Mouse (Mus musculus) gastrocnemius, adult 8-10 months (tissue): Measurements from ENCODE around the gene Ccl7. TPM values are rescaled to one million over a fixed set of nuclear protein-coding genes. Genes with fewer than 3 reads are reported as not detected.
A peak's percentile ranks its signal among the peaks of the same experiment; 100 is the strongest.

Source experiments
- DNase-seq, 2 experiments: peaks; one replicate each; pipeline ENCODE4 v3.0.0; 2022; ENCODE audit warnings: low spot score in 2 of 2
- total RNA-seq, 4 experiments: library from RNA; stranded (reverse); gene quantifications; 2 replicates each; pipeline ENCODE4 v1.2.4; 2022

The Ccl7 gene
- under 1 TPM in 1 of 4 experiments, not detected in 3; 0.56 TPM for total RNA-seq

DNA sequence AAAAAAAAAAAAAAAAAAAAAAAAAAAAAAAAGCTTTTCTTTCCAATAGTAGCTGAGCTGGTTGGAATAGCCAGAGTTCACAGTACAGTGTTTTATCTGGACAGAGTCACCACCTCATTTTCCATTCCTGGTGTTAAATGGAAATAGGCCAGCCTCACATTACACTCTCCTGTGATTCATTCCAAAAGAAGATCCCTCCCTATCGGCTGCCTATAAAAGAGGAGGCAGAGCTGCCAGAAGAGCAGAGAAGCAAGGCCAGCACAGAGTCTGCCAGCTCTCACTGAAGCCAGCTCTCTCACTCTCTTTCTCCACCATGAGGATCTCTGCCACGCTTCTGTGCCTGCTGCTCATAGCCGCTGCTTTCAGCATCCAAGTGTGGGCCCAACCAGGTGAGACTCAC is at the start of gene Ccl7:
Gene Ccl7, plus strand, starts transcription at position 242 of the 400 bp plus-strand sequence.
- DNase-seq, result peak; percentile 39 to 52

DNA sequence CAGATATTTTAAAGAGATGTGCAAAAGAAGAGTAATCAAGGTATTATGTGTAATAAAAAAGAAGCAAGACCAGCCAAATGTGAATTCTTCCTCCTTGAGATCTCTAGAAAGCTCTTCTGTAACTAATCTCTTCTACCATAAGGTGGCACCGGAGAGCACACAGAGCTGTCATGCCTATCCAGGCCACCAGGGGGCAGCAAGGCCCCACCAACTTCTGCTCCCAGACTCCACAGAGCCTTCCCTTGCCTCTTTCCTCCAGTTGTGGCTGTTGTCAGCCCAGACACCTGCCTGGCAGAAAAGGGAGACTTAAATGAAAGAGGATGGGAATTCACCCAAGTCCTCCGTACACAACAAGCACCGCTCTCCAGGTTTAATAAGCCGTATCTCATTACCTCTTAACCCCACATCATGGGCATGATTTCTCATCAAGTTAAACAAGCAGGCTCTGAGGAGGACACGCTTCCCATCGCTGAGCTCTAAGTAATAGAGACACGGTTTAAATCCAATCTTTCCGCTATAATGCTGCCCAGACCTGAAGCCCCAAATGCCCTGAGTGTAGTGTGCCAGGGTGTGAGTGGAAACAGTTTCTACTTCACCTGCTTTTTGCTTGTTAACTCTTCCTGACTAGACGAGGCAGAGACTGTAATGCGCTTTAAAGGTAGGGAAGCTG is 49.2 kb upstream of the Ccl7 start:
- DNase-seq, result peak; percentile 46 to 62

DNA sequence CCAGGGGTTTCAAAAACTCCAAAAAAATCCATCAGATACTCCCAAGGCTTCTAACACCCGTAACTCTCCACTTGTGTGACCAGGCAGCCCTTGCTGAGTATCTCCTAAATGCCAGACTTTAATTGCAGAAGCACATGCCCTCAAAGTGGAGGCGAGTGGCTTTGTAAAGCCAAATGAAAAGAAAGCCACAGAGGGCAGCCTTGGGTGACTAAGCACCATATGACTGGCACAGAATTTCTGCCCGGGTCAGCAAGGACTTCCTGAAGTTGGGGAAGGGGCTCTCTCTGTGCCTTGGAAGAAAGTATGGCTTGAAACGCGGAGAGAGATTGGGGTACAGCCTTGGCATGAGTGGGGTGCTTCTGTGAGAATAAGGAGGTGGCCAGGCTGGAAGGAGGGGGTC is 48.4 kb upstream of the Ccl7 start:
- DNase-seq, result no peak

DNA sequence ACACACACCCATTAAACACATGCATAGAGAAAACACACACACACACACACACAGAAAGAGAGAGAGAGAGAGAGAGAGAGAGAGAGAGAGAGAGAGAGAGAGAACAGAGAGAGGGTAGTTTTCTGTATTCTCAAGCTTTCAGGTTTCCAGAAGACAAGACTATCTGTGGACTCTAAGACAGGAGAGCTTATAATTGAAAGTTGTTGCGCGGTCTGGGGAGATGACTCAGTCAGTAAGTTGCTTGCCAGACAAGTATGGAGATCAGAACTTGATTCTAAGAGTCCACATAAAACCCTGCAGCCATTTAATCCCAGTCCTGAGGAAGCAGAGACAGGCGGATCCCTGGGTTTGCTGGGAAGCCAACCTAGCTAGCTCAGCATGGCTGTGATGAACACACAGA is 46.9 kb upstream of the Ccl7 start:
- no peak for DNase-seq

DNA sequence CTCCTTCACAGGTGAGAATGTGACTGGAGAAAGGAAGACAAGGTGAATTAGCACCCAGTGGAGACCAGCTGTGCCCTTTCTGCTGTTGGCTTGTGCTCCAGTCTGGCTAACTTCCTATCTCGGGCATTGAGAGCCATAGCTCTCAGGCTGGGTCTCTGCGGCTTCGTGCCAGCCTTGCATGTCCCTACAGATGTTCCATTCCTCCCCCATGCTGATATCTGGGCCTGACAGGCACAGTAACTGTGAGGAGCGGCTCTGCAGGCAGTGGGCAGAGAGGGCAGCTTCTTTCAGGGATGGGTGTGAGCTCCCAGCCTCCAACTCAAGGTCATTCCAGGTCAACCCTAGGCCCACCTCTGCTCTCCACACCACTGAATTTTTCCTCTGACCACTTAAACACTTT is 46.0 kb upstream of the Ccl7 start:
- no peak for DNase-seq

DNA sequence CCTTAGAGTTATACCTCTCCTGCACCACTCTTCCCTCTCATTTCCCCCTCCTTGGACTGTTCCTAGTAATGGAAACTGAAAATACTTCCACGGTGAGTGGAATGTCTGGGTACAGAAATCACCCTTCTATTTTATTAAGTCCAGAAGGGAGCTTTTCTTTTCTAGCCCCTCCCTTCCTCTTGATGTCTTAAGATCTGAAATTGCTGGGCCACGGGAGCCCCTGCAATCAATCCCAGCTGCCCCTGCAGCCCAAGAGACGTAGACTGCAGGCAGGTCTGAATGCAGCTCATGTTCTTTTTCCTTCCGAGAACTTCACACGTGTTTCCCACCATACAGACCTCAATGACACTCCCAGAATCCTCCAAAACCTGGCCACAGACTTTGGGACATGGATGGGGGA is 44.9 kb upstream of the Ccl7 start:
- no peak for DNase-seq

DNA sequence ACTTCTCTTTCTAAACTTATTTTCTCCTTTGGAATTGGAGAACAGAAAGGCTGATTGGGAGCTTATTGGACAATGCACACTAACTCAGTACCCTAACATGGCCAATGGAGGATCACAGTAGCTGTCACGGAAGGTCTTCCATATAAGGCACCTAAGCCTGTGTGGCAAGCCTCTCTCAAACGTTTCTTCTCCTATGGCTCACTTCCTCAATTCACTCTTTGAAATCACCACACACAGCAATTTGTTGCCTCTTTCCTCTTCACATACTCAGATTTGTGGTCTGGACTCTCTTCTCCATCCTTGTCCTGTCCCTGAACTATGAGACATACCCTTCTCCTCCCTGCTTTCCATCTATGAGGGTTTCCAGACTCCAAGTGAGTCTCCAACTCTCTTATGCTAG is 40.7 kb upstream of the Ccl7 start:
- no peak for DNase-seq

DNA sequence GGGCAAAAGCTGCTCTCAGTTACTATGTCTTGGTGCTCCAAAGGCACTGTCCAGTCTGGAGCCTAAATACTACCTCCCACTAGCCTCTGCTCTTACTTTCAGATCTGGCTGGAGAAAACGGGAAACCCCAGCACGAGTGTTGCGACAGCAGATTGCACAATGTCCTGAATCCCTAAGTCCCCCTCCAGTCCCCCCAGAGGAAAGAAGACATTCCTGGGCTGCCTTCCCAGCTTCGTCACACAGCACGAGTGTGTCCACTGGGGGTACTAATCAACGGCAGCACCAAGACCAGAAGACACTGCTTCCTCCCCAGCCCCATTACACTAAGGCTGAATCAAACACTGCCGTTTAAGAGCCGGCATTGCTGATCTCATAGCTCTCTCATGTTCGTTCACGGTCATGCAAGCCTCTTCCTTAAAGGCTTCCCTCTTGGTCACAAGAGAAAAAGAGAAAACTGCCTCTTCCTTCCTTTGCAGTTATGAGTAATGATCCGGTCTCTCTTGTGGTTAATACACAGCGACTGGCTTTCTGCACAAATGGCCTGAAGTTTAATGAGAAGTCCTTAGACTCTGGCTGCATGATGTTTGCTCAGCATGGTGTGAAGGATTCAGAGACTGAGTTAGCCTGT is 38.6 kb upstream of the Ccl7 start:
- peak; percentile 62 to 69 for DNase-seq

DNA sequence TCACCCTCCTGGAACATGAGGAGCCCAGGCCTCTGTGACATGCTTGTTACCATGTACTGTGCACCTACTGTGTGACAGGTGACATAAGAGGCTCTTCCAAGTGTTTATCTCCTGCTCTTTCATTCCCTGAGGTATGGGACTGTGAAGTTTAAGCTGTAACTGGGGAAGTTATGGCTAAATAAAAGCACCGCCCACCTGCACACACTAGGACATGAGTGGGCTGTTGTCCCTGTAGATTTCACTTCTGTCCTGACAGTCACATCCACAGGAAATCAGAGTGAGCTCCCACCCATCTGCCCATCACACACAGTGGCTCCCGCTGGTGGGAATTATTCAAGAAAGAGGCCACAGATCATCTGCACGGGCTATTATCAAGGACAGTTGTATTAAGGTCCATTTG is 35.4 kb upstream of the Ccl7 start:
- no peak for DNase-seq

DNA sequence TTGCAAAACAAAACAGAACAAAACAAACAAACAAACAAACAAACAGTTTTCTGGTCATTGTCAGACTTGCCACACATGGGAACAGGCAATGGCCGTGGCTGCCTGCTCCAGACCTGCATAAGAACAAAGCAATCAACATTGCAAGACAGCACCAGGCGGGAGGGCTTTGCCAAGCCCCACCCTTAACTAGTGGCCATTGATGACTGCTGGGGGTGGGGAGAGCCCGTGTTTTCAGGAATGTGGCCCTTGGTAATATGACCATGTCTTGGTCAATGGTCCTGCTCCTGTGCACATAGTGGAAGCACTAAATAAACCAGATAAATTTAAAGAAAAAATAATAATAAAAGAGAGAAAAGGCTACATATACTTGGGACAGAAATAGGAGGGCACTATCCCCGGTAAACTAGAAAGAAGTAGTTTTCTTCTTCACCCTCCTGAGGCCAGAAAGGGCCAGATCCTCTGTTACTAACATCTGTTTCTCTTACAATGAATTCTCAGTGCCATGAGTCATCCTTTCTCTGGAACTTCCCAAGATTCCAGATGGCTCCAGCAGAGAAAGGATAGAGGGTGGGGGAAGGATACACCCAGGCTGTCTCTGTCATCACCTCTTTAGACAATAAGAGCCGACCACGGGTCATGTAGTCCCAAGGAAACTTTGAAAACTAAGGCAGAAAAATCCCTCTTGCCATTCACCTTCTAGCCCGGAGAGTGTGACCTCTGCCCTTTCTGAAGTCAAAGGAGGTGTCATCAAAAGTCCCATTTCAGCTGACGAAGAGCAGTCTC is 33.9 kb upstream of the Ccl7 start:
- no peak for DNase-seq

DNA sequence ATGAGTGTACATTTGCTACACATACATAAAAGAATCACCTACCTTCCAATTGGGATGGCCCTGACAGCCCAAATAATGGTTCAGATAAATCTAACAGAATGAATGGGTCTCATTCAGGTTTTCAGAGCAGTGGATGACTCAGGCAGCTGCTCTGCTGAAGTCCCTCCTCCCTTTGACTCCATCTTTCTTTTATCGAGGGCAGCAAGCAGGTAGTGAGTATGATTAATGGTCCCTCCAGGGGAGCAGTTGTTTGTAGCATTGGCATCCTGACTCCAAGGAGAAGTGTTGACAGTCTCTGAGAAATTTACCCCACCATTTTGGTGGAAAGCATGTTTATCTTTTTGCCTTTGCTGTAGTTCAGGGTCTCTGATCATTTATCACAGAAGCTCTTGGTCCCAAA is 31.8 kb upstream of the Ccl7 start:
- DNase-seq, result no peak

DNA sequence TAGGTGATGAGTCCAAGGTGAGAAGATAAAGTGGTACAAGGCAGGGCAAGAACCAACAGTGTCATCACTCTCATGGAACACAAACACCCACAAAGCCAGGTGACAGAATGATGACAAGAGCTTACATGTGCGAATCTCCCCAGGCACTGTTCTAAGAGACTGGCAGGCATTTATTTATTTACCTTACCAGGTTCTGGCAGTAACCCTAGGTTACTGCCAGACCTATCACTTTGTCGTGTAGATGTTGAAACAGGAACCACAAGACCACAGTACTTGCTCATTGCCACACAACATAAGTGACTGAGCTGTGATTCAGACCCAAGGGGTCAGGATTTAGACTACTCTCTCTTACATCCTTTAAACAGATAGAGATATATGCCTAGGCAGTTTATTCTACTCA is 30.4 kb upstream of the Ccl7 start:
- DNase-seq, result no peak

DNA sequence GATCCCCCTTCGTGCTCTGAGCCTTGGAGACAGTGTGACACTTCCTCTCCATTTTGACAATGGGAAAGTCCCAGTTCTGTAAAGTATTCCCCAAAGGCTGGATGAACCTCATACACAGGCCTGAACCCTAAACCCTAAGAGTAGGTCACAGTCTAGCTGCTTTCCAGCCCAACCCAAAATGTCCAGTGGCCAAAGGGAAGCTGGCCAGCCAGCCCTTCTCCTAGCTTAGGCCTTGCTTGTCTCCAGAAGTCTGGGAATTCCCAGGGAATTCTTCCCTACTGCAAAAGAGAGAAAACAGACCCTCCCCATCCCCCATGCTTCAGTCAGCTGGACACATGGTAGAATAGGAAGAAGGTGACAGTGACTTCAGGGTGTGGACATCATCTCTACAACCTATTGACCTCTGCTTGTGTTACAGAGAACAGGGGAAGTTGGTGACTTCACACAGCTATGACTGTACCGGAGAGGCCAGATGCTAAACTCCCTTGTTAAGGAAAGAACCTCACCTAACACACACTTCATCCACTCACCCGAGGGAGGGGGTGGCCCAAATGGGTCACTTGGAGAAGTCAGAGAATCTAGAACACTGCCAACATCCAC is 29.2 kb upstream of the Ccl7 start:
- DNase-seq, result no peak

DNA sequence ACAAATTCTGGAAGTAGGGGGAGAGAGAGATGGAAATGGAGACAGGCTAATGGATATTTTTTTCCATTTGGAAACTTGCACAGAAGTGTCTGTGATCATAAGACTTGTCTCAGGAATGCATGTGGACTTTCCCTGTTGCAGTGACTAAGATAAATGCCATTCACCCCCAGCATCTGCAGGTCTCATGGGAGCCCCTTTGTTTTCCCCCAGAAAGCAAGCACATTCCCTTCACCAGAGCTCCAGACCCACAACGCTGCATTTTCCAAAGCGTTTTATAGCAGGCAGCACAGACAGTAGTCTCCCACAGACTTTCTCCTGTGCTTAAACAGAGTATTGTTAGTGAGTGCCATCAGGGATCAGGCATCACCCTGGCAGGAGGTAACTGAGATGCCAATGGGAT is 26.1 kb upstream of the Ccl7 start:
- DNase-seq, result no peak

DNA sequence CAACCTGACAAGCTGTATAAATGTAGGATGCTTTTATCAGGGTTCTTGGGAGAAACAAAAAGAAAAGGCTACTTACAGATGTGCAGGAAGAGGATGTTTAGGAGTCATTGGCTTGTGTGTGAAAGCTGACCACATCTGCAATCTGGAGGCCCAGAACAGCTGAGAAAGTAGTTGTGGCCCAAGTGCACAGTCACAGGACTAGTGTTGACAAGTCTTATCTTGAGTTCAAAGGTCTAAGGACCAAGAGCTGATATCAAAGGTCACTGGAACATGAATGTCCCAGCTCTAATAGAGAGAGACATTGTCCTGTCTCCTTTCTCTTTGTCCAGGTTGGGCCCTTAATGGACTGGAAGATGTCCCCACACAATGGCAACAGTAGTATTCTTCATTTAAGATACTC is 25.7 kb upstream of the Ccl7 start:
- no peak for DNase-seq

DNA sequence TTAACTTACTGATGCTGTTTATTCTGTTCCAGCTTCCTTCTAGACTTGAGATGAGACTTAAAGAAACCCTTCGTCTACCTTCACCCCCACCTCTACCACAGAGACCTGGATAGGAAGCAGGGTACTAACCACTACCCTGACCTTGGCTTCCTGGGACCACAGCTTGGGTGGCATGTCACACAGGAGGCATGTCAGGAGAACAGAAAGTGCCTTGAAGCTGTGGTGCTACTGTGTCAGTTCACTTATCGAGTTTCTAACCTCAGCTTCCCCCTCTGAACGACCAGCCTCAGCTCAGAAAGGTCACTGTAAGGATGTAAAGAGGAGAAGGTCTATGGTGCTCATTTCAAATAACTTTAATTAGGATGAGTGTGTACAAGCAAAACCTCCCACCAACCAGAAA is 24.1 kb upstream of the Ccl7 start:
- no peak for DNase-seq

DNA sequence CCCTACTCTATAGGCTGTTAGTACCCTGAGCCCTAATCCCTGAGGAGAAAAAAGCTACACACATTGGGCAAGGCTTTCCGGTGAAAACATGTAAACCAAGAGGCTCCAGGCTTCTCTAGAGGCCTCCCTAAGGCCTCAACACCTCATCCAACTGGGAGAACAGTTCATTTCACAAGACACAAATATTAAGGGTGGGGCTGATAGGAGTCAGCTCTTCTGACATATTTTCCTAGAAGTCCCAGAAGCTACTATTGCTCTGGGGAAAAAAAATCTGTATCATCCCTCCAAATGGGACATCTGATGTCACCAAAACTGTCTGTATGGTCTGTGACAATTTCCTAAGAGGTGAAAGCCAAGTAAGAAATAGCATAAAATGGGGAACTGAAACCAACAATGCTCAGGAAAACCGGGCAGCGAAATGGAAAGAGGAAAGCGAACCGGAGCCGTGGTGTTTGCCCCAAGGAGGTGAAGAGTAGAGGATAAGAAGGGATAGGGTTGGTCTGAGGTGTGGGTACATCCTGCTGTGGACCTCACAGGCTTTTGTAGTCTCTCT is 22.9 kb upstream of the Ccl7 start:
- DNase-seq, result no peak

DNA sequence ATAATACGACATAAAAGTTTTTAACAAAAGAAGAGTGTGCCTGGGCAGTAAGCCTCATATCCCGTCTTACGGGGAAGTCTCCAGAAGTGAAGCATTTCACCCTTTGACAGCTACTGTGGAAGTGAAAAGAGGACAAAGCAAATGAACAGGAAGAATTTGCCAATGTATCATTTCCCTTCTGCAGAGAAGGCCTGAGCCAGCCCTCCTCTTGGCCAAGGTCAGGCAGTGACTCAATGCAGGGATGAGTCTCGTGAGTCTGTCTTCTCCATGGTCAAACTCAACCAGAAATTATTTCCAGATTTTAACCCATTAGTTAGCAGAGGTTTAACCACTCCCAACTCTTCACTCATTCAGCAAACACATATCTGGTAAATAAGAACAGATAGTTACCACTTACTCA is 21.7 kb upstream of the Ccl7 start:
- DNase-seq, result no peak

DNA sequence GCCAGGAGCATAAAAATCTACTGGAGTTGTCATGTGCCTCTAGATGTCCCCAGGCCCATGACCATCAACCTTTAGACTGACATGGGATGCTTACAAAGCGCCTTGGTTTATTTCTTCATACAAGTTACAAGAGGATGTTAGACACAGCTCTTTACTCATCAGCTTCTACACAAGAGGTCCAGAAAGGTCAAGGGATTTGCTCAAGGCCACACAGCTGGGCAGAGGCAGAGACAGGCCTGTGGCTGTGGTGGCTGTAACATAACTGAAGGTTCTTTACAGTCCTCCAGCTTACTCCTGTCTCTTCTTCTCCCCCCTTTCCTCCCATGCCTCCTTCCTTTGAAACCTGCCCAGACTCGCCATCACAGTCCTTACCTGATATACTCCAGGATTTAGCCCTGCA is 15.3 kb upstream of the Ccl7 start:
- DNase-seq, result no peak

DNA sequence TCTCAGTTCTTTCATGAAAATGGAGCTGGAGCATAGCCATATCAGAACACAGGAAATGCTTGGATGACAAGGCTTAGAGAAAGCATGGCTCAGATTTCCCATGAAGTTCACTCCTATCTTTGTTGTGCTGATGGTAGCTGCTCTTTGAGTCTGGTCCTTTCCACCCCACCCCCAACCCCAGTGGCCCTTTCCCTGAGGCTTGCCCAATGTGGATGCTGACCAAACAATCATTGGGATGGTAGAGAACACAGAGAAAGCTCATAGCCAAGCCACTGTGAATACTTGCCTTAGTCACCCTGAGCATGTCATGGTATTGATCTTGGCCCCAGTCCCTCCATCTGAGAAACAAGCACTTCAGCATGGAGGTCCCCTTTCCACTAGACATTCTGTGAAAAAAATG is 13.4 kb upstream of the Ccl7 start:
- no peak for DNase-seq

DNA sequence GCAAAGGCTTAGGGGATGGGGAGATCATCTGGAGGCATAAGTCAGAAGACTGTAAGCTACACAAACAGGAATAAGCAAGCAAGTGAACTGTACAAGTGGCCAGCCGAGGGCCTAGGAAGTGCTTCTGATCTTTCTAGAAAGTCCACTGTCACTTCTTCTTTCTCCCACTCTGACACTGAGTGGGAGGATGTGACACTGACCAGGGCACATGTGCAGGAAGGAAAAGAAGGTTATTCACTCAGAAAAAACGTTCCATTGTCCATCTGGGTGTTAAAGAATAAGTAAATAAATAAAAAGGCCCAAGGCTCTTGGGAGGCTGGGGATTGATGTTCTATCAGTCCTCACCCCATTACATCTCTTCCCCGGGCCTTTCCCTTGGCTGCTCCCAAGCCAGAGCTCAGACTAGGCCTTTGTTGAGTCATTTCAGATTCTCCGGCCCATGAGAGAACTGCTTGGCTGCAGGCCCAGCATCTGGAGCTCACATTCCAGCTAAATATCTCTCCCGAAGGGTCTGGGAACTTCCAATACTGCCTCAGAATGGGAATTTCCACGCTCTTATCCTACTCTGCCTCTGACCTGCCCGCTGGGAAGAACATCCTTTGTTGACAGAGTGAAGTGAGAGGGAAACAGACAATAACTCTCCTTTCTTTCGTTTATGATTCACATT is 12.7 kb upstream of the Ccl7 start:
- peak; percentile 71 to 85 for DNase-seq

DNA sequence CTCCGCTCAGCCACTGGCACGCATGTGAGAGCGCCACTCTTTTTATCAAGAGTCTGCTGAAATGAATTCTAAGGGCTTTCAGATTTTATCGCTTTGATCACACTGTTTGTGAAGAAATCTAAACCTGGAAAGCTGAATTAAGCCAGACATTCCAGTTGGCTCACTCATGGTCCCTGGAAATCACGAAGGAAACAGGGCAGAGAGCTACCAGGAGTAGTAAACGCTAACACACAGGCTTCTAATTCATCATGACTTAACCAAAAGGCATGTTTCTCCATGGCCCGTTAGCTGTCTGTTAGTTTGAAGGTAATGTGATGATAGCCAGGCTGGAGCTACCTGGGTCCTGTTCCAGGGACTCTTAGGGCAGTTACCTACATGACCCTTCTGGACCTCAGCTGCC is 11.1 kb upstream of the Ccl7 start:
- no peak for DNase-seq
